Mouse (Mus musculus) liver, embryonic 14.5 days (tissue): Measurements from ENCODE around the gene Gm17364.

Experiments used
- CTCF ChIP-seq: IDR thresholded peaks from 2 replicates; pipeline ENCODE4 v1.5.1; 2016; ENCODE audit warnings: antibody characterized with exemption, low read depth, control low read depth
- EP300 ChIP-seq: IDR thresholded peaks from 2 replicates; pipeline ENCODE4 v1.6.1; 2016; ENCODE audit warnings: antibody characterized with exemption, low read depth

GRCm38 (mm10) chr13:41233241-41233640 lies 40.5 kb downstream of the Gm17364 start:
- TF ChIP-seq CTCF (no peak), EP300 (no peak)
